Mouse (Mus musculus) heart, postnatal 0 days (tissue): ENCODE measurements around the gene Sema5a. TPM values are rescaled to one million over a fixed set of nuclear protein-coding genes. Genes with fewer than 3 reads are reported as not detected.

Experiments used
- ATAC-seq: fragments of 200-750 bp; cut with Nextera tagmentation; 2 replicates; pipeline ENCODE4 v1.8.0; 2017; ENCODE audit warnings: low read depth, moderate number of reproducible peaks, moderate library complexity; ENCODE audit not compliant: insufficient read depth
- DNase-seq: peaks from one replicate; pipeline ENCODE4 v3.0.0-alpha.2; 2016; ENCODE audit warnings: low spot score
- H3K27ac ChIP-seq: fragments of 300-500 bp; sonication (generic); 2 replicates; pipeline ENCODE4 v1.5.1; 2014; ENCODE audit warnings: low read depth, mild to moderate bottlenecking
- H3K27me3 ChIP-seq: fragments of 300-500 bp; sonication (generic); 2 replicates; pipeline ENCODE4 v1.6.1; 2014; ENCODE audit warnings: low read length, mixed read lengths; ENCODE audit not compliant: control insufficient read depth, insufficient read depth
- H3K36me3 ChIP-seq: fragments of 300-500 bp; sonication (generic); replicated peaks from 2 replicates; pipeline ENCODE4 v1.6.1; 2014; ENCODE audit warnings: low read length, mixed read lengths; ENCODE audit not compliant: control insufficient read depth, insufficient read depth
- H3K4me1 ChIP-seq: fragments of 300-500 bp; sonication (generic); 2 replicates; pipeline ENCODE4 v1.6.1; 2014; ENCODE audit warnings: antibody characterized with exemption; ENCODE audit not compliant: control insufficient read depth, insufficient read depth
- H3K4me2 ChIP-seq: fragments of 300-500 bp; sonication (generic); 2 replicates; pipeline ENCODE4 v1.6.1; 2014; ENCODE audit warnings: low read depth, mild to moderate bottlenecking, low read length, moderate library complexity
- H3K4me3 ChIP-seq: fragments of 300-500 bp; sonication (generic); 2 replicates; pipeline ENCODE4 v1.5.1; 2014; ENCODE audit warnings: low read depth, low read length
- H3K9ac ChIP-seq: fragments of 300-500 bp; sonication (generic); replicated peaks from 2 replicates; pipeline ENCODE4 v1.6.1; 2014; ENCODE audit warnings: low read depth, low read length, mixed read lengths
- H3K9me3 ChIP-seq: fragments of 300-500 bp; sonication (generic); replicated peaks from 2 replicates; pipeline ENCODE4 v1.6.1; 2016; ENCODE audit warnings: low read length; ENCODE audit not compliant: control insufficient read depth
- CTCF ChIP-seq: IDR thresholded peaks from 2 replicates; pipeline ENCODE4 v1.5.1; 2016; ENCODE audit warnings: antibody characterized with exemption, control low read depth, low read depth
- EP300 ChIP-seq: IDR thresholded peaks from 2 replicates; pipeline ENCODE4 v1.6.1; 2016; ENCODE audit warnings: antibody characterized with exemption, low read depth
- WGBS: fragments of 180-500 bp; shearing (Covaris S2); extraction: QIAGEN DNeasy Blood & Tissue Kit; methylation state at CpG from one replicate; pipeline ENCODE4 v1.1.7; 2014; 5-methylcytosine and 5-hydroxymethylcytosine counted together
- polyA plus RNA-seq: library from polyadenylated mRNA; unstranded; fragments of >200 nt; fragmentation: Nextera tagmentation; extraction: Ambion mirVana; gene quantifications from 2 replicates; pipeline ENCODE4 v1.2.1, GENCODE M21; 2015
- total RNA-seq: library from RNA; depleted of rRNA; stranded (reverse); fragments of >200 nt; gene quantifications from 2 replicates; pipeline ENCODE4 v1.2.3, GENCODE M21; 2014; ENCODE audit warnings: low replicate concordance

The Sema5a gene
- total and polyA plus RNA-seq, 2 experiments from 2014 or later, result 3.7 to 11.5 TPM

- no peak overlapping the region for H3K27ac ChIP-seq
- H3K9me3 ChIP-seq, result no peaks in the 10 kb centered on the region
- no peak overlapping the region for H3K4me3 ChIP-seq
- ATAC-seq, result no peak
- no peaks in the 10 kb centered on the region for H3K36me3 ChIP-seq
- H3K4me2 ChIP-seq, result no peak overlapping the region
- no peaks in the 10 kb centered on the region for H3K4me1 ChIP-seq
- TF ChIP-seq EP300 (no peak), CTCF (no peak)
- DNase-seq, result no peak
- 67% methylated on average over 4 of the region's 4 CpGs for WGBS
- no peaks in the 10 kb centered on the region for H3K27me3 ChIP-seq
- H3K9ac ChIP-seq, result no peak overlapping the region
These were observed 440.5 kb downstream of the Sema5a start for GRCm38 (mm10) chr15:32685152-32685551.

DNA sequence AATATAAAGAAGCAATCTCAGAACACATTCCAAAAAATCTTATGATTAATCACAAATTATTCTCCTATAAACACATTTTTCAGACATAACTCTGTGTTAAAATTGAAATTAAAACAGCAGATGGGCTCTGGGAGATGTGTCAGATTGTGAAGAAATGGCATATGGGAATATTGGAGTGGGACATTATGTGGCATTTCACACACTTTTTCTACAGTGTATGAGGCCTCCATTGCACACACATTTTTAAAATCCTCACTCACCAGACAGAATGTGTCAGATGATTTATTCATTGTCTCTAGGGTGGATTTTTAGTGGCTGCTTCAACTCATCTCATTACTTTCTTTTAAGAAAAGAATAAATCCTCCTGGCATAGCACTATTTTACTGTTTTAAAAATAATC, 446.4 kb downstream of the Sema5a start:
- no peaks in the 10 kb centered on the region for H3K4me1 ChIP-seq
- H3K9ac ChIP-seq, result no peak overlapping the region
- H3K27ac ChIP-seq, result no peak overlapping the region
- H3K4me3 ChIP-seq, result no peak overlapping the region
- no peak overlapping the region for H3K4me2 ChIP-seq
- no peaks in the 10 kb centered on the region for H3K9me3 ChIP-seq
- H3K36me3 ChIP-seq, result no peaks in the 10 kb centered on the region
- TF ChIP-seq EP300 (no peak), CTCF (no peak)
- ATAC-seq (no peak), DNase-seq (no peak)
- H3K27me3 ChIP-seq, result no peaks in the 10 kb centered on the region

GRCm38 (mm10) chr15:32693006-32693405, 448.4 kb downstream of the Sema5a start:
- no peak for ATAC-seq
- H3K36me3 ChIP-seq, result no peaks in the 10 kb centered on the region
- no peak for DNase-seq
- WGBS, result 79% methylated on average over 2 of the region's 2 CpGs
- no peaks in the 10 kb centered on the region for H3K27me3 ChIP-seq
- no peak for TF ChIP-seq CTCF
- TF ChIP-seq EP300, result no peak
- no peaks in the 10 kb centered on the region for H3K4me1 ChIP-seq
- no peak overlapping the region for H3K27ac ChIP-seq
- no peak overlapping the region for H3K4me3 ChIP-seq
- H3K9me3 ChIP-seq, result no peaks in the 10 kb centered on the region
- no peak overlapping the region for H3K4me2 ChIP-seq
- no peak overlapping the region for H3K9ac ChIP-seq

GRCm38 (mm10) chr15:32717298-32717985, 472.8 kb downstream of the Sema5a start:
- no peak for DNase-seq
- H3K9me3 ChIP-seq, result no peaks in the 10 kb centered on the region
- no peak for ATAC-seq
- no peak overlapping the region for H3K4me3 ChIP-seq
- no peak overlapping the region for H3K9ac ChIP-seq
- H3K27me3 ChIP-seq, result no peaks in the 10 kb centered on the region
- H3K36me3 ChIP-seq, result no peaks in the 10 kb centered on the region
- H3K4me1 ChIP-seq, result no peaks in the 10 kb centered on the region
- H3K4me2 ChIP-seq, result no peak overlapping the region
- TF ChIP-seq EP300 (no peak), CTCF (no peak)
- no peak overlapping the region for H3K27ac ChIP-seq
- WGBS, result 81% methylated on average over 4 of the region's 4 CpGs

GRCm38 (mm10) chr15:32718293-32718963, 473.8 kb downstream of the Sema5a start:
- Histone ChIP-seq H3K4me2 (no peak overlapping the region), H3K4me3 (no peak overlapping the region), H3K9me3 (no peaks in the 10 kb centered on the region), H3K36me3 (no peaks in the 10 kb centered on the region), H3K9ac (no peak overlapping the region), H3K27ac (no peak overlapping the region), H3K27me3 (no peaks in the 10 kb centered on the region), H3K4me1 (no peaks in the 10 kb centered on the region)
- DNase-seq (peak; percentile 79), ATAC-seq (peak; percentile 66)
- TF ChIP-seq EP300 (no peak), CTCF (peak; percentile 91)
- WGBS, result 35% methylated on average over 4 of the region's 4 CpGs

- 94% methylated on average over 1 of the region's 1 CpGs for WGBS
- H3K4me3 ChIP-seq, result no peak overlapping the region
- no peaks in the 10 kb centered on the region for H3K27me3 ChIP-seq
- no peak for ATAC-seq
- no peak overlapping the region for H3K4me2 ChIP-seq
- no peak for TF ChIP-seq EP300
- no peak for TF ChIP-seq CTCF
- H3K27ac ChIP-seq, result no peak overlapping the region
- DNase-seq, result no peak
- no peaks in the 10 kb centered on the region for H3K9me3 ChIP-seq
- H3K9ac ChIP-seq, result no peak overlapping the region
- H3K4me1 ChIP-seq, result no peaks in the 10 kb centered on the region
- no peaks in the 10 kb centered on the region for H3K36me3 ChIP-seq
These were observed 474.3 kb downstream of the Sema5a start for GRCm38 (mm10) chr15:32718964-32719311.
